Mouse (Mus musculus) ES-E14 (cell line): ENCODE measurements at regions not wholly inside any gene's neighbourhood (a gene's known extent, or its start where the extent isn't known, plus 50 kb on each side); places are given as distances from the start of the nearest gene placed in this dataset.

ENCODE experiments used
- HCFC1 ChIP-seq: IDR thresholded peaks from 2 replicates; pipeline ENCODE4 v1.6.1; 2012; ENCODE audit warnings: low read length, inconsistent platforms, borderline replicate concordance; ENCODE audit not compliant: insufficient read depth
- MAFK ChIP-seq: IDR thresholded peaks from 2 replicates; pipeline ENCODE4 v1.6.1; 2014; ENCODE audit warnings: mild to moderate bottlenecking, low read depth, low read length, inconsistent platforms; ENCODE audit not compliant: insufficient read depth
- ZC3H11A ChIP-seq: IDR thresholded peaks from 2 replicates; pipeline ENCODE4 v1.6.1; 2012; ENCODE audit warnings: low read depth, mild to moderate bottlenecking, inconsistent platforms, low read length, borderline replicate concordance
- ZNF384 ChIP-seq: IDR thresholded peaks from 2 replicates; pipeline ENCODE4 v1.6.1; 2012; ENCODE audit warnings: low read depth, low read length, inconsistent platforms

GRCm38 (mm10) chr2:75014994-75015728, 189.6 kb downstream of the Mtx2 start:
- TF ChIP-seq ZC3H11A (no peak), MAFK (no peak), ZNF384 (no peak), HCFC1 (no peak)
